Mouse (Mus musculus): ENCODE data around the gene Cdsn. TPM values are rescaled to one million over a fixed set of nuclear protein-coding genes. Genes with fewer than 3 reads are reported as not detected.

The Cdsn gene
- polyA plus RNA-seq, 1 experiment from 2014 or later: not detected

DNA sequence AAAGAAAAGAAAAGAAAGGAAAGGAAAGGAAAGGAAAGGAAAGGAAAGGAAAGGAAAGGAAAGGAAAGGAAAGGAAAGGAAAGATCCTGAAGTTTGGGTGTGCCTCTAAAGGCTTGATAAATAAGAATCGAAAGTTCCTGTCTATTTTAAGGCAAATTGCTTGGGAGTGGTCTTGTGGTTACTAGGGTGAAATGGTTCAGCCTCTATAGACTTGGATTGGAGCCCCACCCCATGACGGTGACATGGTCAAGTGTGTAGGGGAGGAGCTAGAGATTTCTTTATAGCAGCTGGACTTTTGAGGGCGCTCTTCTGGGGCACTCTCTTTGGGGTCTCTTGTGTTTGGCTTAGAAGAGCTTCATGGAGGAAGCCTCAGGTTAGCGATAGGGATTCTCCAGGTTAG is 41.9 kb downstream of the Cdsn start:
- no peak overlapping the region for H3K4me2 ChIP-seq (replicated peaks; ENCODE audit: low read depth, low read length)
- no peaks in the 10 kb centered on the region for H3K9me3 ChIP-seq (ENCODE audit: control insufficient read depth, low read length)
- no peak overlapping the region for H3K9ac ChIP-seq (ENCODE audit: low read depth, low read length)
- no peaks in the 10 kb centered on the region; the same call in 1 of the 2 replicates for H3K4me1 ChIP-seq (ENCODE audit: control insufficient read depth, insufficient read depth, low read length)
- H3K4me3 ChIP-seq (ENCODE audit: low read length): no peak overlapping the region
- no peaks in the 10 kb centered on the region for H3K27me3 ChIP-seq (ENCODE audit: control insufficient read depth, insufficient read depth, low read length)
- 41% methylated on average over 4 of the region's 4 CpGs for WGBS
- no peak for ATAC-seq (ENCODE audit: low FRiP score, low TSS enrichment)
- no peak overlapping the region for H3K27ac ChIP-seq (ENCODE audit: low read depth, low read length)
- no peaks in the 10 kb centered on the region for H3K36me3 ChIP-seq (ENCODE audit: control insufficient read depth, insufficient read depth, low read length)

DNA sequence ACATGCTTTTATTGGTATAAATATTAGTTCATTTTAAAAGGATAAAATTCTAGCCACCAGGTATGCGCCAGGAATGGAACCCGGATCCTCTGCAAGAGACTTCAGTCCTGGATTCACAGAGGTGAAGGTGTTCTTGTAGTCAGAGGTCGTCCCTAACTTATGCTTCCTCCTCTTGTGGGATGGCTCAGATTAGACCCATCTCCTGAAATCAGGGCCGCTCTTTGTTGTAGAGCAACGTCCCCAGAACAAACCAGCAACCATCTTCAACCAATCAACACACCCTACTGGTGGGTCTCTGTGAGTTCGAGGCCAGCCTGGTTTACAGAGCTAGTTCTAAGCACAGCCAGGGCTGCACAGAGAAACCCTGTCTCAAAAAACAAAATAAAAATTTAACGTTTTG is 42.5 kb downstream of the Cdsn start:
- no peak for ATAC-seq (ENCODE audit: low FRiP score, low TSS enrichment)
- Histone ChIP-seq H3K4me3 (ENCODE audit: low read length) (no peak overlapping the region), H3K36me3 (ENCODE audit: control insufficient read depth, insufficient read depth, low read length) (no peaks in the 10 kb centered on the region), H3K9me3 (ENCODE audit: control insufficient read depth, low read length) (no peaks in the 10 kb centered on the region), H3K9ac (ENCODE audit: low read depth, low read length) (no peak overlapping the region), H3K4me1 (ENCODE audit: control insufficient read depth, insufficient read depth, low read length) (no peaks in the 10 kb centered on the region; the same call in 1 of the 2 replicates), H3K4me2 (replicated peaks; ENCODE audit: low read depth, low read length) (no peak overlapping the region), H3K27ac (ENCODE audit: low read depth, low read length) (no peak overlapping the region), H3K27me3 (ENCODE audit: control insufficient read depth, insufficient read depth, low read length) (no peaks in the 10 kb centered on the region)
- 87% methylated on average over 7 of the region's 7 CpGs for WGBS

DNA sequence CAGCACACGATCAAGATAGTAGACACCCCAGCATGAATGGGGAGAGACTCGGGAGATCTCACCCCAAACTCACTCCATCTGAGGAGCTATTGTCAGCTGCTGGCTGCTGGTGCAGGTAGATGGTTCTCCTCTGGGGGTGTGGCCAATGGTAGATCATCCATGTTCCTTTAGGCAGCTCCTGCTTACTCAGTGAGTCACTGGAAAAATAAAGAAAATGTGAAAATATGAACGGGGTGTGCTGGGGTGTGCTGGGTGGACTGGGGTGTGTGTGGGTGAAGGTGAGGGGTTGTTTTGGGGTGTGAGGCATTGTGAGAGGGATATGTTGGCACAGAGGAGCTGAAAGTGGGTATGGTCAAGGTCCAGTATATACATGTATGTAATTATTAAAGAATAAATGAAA is 45.5 kb downstream of the Cdsn start:
- WGBS: 93% methylated on average over 3 of the region's 3 CpGs
- no peak for ATAC-seq (ENCODE audit: low FRiP score, low TSS enrichment)

DNA sequence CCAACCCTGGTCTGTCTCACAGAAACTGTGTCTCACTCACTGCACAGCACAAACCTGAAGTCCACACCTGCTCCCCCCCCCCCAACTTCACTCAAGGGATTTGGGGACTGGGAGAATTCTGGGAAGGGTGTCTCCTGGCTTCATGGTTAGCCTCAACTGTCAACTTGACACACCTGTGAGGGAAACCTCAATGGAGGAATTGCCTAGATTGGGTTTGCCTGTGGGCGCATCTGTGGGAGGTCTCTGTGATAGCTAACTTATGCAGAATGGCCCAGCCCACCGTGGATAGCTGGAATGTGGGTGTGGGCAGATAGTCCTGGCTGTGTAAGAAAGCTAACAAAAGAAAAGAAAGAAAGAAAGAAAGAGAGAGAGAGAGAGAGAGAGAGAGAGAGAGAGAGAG is 49.3 kb downstream of the Cdsn start, which contains the start of gene Sfta2:
Gene Sfta2, plus strand, starts transcription at position 301 of the 400 bp plus-strand sequence.
- Histone ChIP-seq H3K4me2 (replicated peaks; ENCODE audit: low read depth, low read length) (no peak within 1 kb of the TSS), H3K9me3 (ENCODE audit: control insufficient read depth, low read length) (no peaks in the 10 kb centered on the region), H3K4me1 (ENCODE audit: control insufficient read depth, insufficient read depth, low read length) (no peaks in the 10 kb centered on the region), H3K36me3 (ENCODE audit: control insufficient read depth, insufficient read depth, low read length) (no peaks in the 10 kb centered on the region), H3K9ac (ENCODE audit: low read depth, low read length) (no peak within 1 kb of the TSS), H3K27me3 (ENCODE audit: control insufficient read depth, insufficient read depth, low read length) (no peaks in the 10 kb centered on the region), H3K4me3 (ENCODE audit: low read length) (no peak within 1 kb of the TSS), H3K27ac (ENCODE audit: low read depth, low read length) (no peak within 1 kb of the TSS)
- WGBS: 52% methylated on average over 2 of the region's 2 CpGs
- no peak for ATAC-seq (ENCODE audit: low FRiP score, low TSS enrichment)

More for the DNA sequence above, 45.5 kb downstream of the Cdsn start:
- Histone ChIP-seq H3K4me2 (replicated peaks; ENCODE audit: low read depth, low read length) (no peak overlapping the region), H3K27me3 (ENCODE audit: control insufficient read depth, insufficient read depth, low read length) (no peaks in the 10 kb centered on the region), H3K36me3 (ENCODE audit: control insufficient read depth, insufficient read depth, low read length) (no peaks in the 10 kb centered on the region), H3K4me3 (ENCODE audit: low read length) (no peak overlapping the region), H3K27ac (ENCODE audit: low read depth, low read length) (no peak overlapping the region), H3K9me3 (ENCODE audit: control insufficient read depth, low read length) (no peaks in the 10 kb centered on the region), H3K9ac (ENCODE audit: low read depth, low read length) (no peak overlapping the region), H3K4me1 (ENCODE audit: control insufficient read depth, insufficient read depth, low read length) (no peaks in the 10 kb centered on the region)

DNA sequence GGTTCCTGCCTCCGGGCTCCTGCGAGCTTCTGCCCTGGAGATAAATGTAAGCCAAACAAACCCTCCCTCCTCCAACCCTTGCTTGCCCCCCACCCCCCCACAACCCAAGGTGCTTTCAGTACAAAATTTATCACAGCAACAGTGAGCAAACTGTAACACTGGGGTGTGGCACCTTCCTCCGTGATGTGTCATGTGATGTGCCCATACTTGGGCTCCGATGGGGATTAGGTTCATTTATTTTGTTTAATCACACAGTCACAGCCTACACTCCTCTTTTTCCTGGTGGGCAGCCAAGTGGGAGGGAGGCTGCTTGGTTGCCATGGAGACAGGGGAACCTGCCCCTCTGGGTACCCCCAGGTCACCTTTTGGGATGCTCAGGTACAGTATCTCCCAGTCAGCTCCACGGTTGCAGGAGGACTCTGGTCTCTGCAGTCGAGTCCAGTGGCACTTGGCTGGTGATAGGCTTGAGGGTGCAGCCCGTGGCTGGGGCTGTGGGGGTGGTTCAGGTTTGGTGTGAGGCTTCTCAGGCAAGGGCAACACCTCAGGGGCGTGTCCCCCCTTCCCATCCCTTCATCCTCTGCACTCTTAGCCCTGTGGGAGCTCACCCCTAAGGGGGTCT is 49.9 kb downstream of the Cdsn start:
- Histone ChIP-seq H3K27me3 (ENCODE audit: control insufficient read depth, insufficient read depth, low read length) (no peaks in the 10 kb centered on the region), H3K4me3 (ENCODE audit: low read length) (no peak overlapping the region), H3K9me3 (ENCODE audit: control insufficient read depth, low read length) (no peaks in the 10 kb centered on the region), H3K4me2 (replicated peaks; ENCODE audit: low read depth, low read length) (no peak overlapping the region), H3K9ac (ENCODE audit: low read depth, low read length) (no peak overlapping the region), H3K27ac (ENCODE audit: low read depth, low read length) (no peak overlapping the region), H3K36me3 (ENCODE audit: control insufficient read depth, insufficient read depth, low read length) (no peaks in the 10 kb centered on the region), H3K4me1 (ENCODE audit: control insufficient read depth, insufficient read depth, low read length) (no peaks in the 10 kb centered on the region)
- no peak; the same call in 1 of the 2 replicates for ATAC-seq (ENCODE audit: low FRiP score, low TSS enrichment)
- WGBS: 46% methylated on average over 8 of the region's 8 CpGs

Other genes starting within 250 kb of the Cdsn start
- not detected in 2 replicates for gene H2-Q1, start 231.7 kb upstream of the Cdsn start, polyA plus RNA-seq (2014; fragmentation: Nextera tagmentation; extraction: Ambion mirVana)
- 0.24 and 0.37 TPM in 2 replicates for gene H2-Q2, start 209.9 kb upstream of the Cdsn start, polyA plus RNA-seq (2014; fragmentation: Nextera tagmentation; extraction: Ambion mirVana)
- gene H2-Q4, start 172.5 kb upstream of the Cdsn start, polyA plus RNA-seq (2014; fragmentation: Nextera tagmentation; extraction: Ambion mirVana): 3.2 and 3.6 TPM in 2 replicates
- 2.2 and 2.8 TPM in 2 replicates for gene H2-Q6, start 127.3 kb upstream of the Cdsn start, polyA plus RNA-seq (2014; fragmentation: Nextera tagmentation; extraction: Ambion mirVana)
- 11.6 and 15.4 TPM in 2 replicates for gene H2-Q7, start 113.0 kb upstream of the Cdsn start, polyA plus RNA-seq (2014; fragmentation: Nextera tagmentation; extraction: Ambion mirVana)
- 0.26 and 0.39 TPM in 2 replicates for gene H2-Q10, start 82.0 kb upstream of the Cdsn start, polyA plus RNA-seq (2014; fragmentation: Nextera tagmentation; extraction: Ambion mirVana)
- not detected in 2 replicates for gene Pou5f1, start 46.1 kb upstream of the Cdsn start, polyA plus RNA-seq (2014; fragmentation: Nextera tagmentation; extraction: Ambion mirVana)
- 67.8 and 68.1 TPM in 2 replicates for gene Tcf19, start 35.3 kb upstream of the Cdsn start, polyA plus RNA-seq (2014; fragmentation: Nextera tagmentation; extraction: Ambion mirVana)
- 10.3 and 19.1 TPM in 2 replicates for gene Cchcr1, start 35.0 kb upstream of the Cdsn start, polyA plus RNA-seq (2014; fragmentation: Nextera tagmentation; extraction: Ambion mirVana)
- gene Psors1c2, start 18.9 kb upstream of the Cdsn start, polyA plus RNA-seq (2014; fragmentation: Nextera tagmentation; extraction: Ambion mirVana): 0.79 and 0.80 TPM in 2 replicates
- gene 2300002M23Rik, start 15.3 kb downstream of the Cdsn start, polyA plus RNA-seq (2014; fragmentation: Nextera tagmentation; extraction: Ambion mirVana): not detected in 2 replicates
- gene Sfta2, start 49.4 kb downstream of the Cdsn start, polyA plus RNA-seq (2014; fragmentation: Nextera tagmentation; extraction: Ambion mirVana): 3.3 and 4.2 TPM in 2 replicates
- gene Gm9573, start 74.5 kb downstream of the Cdsn start, polyA plus RNA-seq (2014; fragmentation: Nextera tagmentation; extraction: Ambion mirVana): not detected in 2 replicates
- 0.15 and 0.24 TPM in 2 replicates for gene Mucl3, start 91.6 kb downstream of the Cdsn start, polyA plus RNA-seq (2014; fragmentation: Nextera tagmentation; extraction: Ambion mirVana)
- 9.5 and 16.8 TPM in 2 replicates for gene Vars2, start 115.5 kb downstream of the Cdsn start, polyA plus RNA-seq (2014; fragmentation: Nextera tagmentation; extraction: Ambion mirVana)
- 50.7 and 56.7 TPM in 2 replicates for gene Gtf2h4, start 121.6 kb downstream of the Cdsn start, polyA plus RNA-seq (2014; fragmentation: Nextera tagmentation; extraction: Ambion mirVana)
- gene Ddr1, start 152.5 kb downstream of the Cdsn start, polyA plus RNA-seq (2014; fragmentation: Nextera tagmentation; extraction: Ambion mirVana): 34.6 and 52.0 TPM in 2 replicates

Measured in kidney, embryonic 14.5 days (tissue).